Mouse (Mus musculus) layer of hippocampus, postnatal 36 days (tissue): ENCODE results near the gene Col11a2. TPM values are rescaled to one million over a fixed set of nuclear protein-coding genes. Genes with fewer than 3 reads are reported as not detected.
A peak's percentile ranks its signal among the peaks of the same experiment; 100 is the strongest.
"Not testable (repeated sequence)": the region's sequence is repeated elsewhere in the genome, so short reads cannot be mapped to it uniquely, and the experiment has no call there.

ENCODE experiments used
- DNase-seq, 2 experiments: peaks; one replicate each; pipeline ENCODE4 v3.0.0; 2022
- total RNA-seq, 2 experiments: library from RNA; stranded (reverse); gene quantifications; 2 replicates each; pipeline ENCODE4 v1.2.3; 2021

The Col11a2 gene
- total RNA-seq: 10 to 100 TPM; 20.3 to 21.8 TPM

DNA sequence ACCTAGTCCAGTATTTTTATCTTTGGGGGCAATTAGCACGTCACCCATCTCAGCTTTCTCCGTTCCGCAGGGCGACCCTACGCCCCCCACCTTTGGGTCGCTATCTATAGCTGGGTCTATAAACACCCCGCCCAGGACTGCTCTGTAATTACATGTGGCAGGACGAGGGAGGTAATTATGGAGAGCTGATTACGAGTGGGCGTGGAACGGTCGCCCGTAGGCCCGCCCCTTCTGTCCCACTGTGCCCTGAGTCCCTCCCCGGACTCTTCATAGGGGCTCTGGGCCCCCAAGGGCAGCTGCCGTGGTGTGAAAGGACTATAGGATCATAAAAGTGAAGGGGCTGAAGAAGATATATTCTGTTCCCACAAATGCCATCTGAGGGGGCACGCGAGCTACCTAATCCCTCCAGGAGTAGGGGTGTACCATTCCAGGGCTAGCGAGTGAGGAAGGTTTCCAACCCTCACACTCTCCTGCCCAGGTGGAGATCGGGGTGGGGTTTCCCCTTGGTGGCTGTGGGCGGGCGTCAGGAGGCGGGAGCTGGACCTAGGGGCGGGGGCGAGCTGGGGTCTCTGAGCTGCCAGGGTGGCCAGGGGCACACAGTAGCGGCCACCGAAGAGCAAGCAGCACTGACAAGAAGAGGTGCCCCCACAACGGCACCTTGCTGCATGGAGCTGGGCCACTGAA, at the start of gene Col11a2:
Col11a2 (plus strand) TSS at position 560 of the 684 bp plus-strand sequence.
- no peak for DNase-seq

DNA sequence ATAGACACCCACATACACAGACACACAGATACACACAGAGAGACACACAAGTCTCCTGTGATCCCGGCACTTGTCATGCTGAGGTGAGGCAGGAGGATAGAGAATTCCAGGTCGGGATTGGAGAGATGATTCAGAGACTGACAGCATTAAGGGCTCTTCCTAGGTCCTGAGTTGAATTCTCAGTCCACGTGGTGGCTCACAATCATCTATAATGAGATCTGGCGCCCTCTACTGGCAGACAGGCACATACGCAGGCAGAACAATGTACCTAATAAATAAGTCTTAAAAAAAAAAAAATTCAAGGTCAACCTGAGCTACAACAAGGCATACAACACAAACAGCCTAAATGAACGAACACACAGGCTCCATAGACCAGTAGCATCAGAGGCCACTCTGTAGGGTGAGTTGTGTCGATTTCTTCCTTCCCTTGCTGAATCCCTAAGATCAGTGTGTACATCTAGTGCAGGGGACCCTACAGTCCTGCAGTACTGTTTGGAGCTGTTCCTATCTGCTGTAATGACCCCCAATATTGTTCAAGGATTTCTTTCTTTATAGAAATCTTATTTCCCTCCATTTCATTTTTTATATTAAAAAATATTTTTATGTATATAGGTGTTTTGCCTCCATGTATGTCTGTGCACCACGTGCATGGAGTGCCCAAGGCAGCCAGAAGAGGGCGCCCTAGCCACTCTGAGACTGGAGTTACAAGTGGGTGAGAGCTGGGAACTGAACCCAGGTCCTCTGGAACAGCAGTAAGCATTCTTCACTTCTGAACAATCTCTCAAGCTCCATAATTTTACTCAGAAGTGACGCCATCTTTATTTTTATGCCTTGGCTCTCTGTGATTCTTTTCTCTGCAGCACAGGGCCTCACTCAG, 47.2 kb upstream of the Col11a2 start:
- no peak for DNase-seq

DNA sequence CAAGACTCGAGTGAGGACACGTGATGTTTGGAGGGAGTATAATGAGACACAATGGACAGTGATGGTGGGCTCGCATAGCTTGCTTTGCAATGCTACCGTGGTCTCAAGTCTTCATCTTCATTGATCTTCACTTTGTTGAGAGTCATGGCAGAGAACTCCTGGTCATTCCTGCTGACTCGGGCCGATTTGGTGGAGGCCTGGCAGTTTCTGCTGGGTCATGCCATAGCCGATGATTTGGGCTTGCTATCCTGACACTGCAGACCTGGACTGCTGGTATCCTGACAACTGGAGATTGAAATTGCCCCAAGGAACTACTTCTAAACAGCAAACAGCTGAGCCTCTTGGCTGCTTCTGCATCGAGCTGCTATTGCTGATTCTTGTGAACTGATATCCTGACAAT, 44.3 kb upstream of the Col11a2 start:
- DNase-seq: no peak

DNA sequence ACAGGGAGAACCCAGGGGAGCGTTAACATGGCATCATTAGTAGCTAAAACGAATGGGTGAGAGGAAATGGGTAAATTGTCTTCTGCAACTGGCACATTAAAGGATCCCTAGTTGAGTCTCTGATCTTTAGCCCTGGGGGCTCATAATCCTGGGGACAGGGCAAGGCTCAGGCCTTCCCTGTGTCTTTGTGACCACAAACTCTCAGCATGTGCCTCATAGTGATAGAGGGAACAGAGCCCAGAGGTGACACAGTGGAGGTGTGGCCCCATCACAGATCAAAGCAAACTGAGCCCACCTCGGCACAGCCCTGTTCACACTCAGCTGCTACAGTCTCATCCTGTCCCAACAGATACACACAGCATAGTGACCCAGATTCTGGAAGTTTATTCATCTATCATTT, 43.6 kb upstream of the Col11a2 start:
- no peak for DNase-seq

DNA sequence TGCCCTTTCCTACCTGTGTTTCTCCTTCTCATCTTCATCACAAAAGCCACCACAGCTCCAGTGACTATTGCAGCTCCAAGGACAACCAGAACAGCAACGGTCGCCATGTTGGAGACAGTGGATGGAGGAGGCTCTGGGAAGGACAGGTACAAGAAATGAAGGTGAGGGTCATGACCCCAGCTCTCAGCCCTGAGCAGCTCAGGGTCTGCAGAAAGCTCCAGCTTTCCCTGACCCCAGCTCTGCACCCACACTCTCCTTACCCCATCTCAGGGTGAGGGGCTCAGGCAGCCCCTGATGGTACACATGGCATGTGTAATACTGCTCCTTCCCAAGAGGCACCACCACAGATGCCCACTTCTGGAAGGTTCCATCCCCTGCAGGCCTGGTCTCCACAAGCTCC, 42.2 kb upstream of the Col11a2 start:
- DNase-seq: not testable (repeated sequence)

DNA sequence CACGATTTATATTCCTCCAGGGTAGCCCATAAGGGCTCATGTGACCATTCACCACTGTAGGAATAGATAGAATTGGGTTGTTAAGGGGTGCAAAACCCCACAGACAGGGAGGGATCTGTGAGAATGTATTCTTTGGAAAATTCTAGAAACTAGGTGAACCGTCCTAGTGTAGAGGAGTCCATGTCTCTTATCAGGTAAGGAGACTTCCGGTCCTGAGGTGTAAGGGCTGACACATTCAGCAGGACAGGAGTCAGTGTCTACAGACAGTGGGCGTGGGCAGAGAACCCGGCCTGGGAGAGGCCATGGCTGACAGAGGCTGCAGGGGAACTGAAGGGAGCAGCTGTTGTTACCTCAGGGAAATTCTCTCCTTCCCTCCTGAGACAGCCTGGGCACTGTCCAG, 40.5 kb upstream of the Col11a2 start:
- DNase-seq: not testable (repeated sequence)

DNA sequence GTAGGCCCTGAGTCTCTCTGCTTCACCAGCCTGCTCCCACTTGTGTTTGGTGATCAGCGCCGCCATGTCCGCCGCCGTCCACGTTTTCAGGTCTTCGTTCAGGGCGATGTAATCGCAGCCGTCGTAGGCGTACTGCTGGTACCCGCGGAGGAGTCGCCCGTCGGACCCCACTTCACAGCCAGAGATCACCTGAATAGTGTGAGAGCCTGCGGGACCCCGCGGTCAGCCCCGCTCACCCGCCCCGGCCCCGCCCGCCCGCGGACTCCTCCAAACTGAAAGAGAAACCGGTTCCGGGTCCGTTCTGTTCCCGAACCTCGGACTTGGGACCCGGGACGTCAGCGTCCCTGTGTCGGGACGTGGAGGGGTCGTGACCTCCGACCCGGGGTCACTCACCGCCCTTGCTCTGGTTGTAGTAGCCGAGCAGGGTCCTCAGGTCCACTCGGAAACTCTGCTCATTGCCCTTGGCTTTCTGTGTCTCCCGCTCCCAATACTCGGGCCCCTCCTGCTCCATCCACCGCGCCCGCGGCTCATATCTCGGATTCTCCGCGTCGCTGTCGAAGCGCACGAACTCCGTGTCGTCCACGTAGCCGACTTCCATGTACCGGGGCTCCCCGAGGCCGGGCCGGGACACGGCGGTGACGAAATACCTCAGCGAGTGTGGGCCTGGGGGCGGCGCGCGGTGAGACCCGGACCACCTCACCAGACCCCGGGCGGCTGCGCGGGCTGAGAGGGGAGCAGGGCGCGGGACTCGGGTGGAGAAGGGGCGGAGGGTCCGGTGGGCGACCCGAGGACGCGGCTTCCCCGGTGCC, 39.7 kb upstream of the Col11a2 start:
- no peak for DNase-seq

DNA sequence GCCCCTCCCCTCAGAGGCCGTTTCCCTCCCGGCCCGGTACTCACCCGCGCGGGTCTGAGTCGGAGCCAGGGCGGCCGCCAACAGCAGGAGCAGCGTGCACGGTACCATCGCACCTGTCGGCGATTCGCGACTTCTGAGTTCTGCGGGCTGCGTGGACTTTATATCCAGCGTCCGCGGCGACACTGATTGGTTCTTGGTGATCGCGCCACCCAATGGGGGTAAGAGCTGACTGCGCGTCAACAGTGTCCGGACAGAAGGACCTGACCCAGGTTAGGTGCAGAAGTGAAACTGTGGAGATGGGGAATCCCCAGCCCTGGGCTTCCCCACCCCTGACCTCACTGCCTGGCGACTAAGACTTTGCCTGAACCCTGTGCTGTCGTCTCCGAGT, 39.1 kb upstream of the Col11a2 start, which contains the start of gene H2-K1:
H2-K1 (minus strand) TSS at position 198 of the 388 bp plus-strand sequence.
- peak; percentile 43 to 54 for DNase-seq

DNA sequence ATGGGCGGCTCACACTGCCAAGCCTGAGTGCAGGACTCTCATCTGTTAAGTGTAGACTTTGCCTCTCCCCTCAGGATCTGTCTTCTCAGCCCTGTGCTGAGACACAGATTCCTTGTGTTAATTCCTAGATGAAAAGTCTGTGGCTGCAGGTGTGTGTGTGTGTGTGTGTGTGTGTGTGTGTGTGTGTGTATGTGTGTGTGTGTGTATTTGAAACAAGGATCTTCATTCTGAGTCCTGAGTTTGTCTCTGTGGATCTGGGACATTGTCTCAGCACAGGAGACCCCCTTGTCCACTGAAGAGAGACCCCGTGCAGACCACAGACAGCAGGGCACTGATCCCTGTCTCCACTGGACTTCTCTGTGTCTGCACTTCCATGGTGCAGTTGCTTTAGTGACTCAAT, 38.4 kb upstream of the Col11a2 start:
- not testable (repeated sequence) for DNase-seq

DNA sequence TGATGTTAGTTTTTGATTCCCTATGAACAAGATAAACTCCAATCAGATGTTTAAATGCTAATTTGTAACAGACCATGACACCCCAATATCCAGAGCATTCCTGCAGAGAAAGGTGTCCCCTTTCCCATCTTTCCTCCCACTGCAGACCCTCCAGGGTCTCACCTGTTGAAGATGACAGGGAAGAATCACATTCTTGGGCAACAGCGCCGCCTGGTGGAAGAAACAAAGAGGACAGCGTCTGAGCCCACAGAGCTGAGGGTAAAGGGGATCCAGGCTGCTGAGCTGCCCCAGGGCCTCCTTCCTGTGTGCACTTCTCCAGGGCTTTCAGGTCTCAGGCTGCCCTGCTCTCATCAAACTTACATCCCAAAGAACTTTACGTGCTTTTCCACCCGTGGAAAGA, 35.8 kb upstream of the Col11a2 start:
- no peak for DNase-seq

DNA sequence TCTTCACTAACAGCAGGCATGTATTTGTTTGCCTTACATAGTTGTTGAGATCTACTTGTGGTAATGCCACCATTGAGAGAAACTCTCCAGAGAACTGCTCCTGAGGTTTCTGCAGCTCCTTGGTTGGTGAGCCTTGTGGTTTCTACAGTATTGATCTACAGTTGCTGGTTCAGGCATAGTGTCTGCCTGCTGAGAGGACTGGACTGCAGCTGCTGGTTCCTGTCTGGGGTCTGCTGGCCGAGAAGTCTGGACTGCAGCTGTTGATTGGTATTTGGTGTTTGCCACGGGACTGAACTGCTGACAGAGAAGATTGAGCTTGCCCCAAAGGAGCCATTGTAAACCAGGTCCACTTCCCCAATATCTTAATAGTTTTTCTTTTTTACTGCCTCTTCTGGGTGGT, 32.7 kb upstream of the Col11a2 start:
- no peak for DNase-seq

DNA sequence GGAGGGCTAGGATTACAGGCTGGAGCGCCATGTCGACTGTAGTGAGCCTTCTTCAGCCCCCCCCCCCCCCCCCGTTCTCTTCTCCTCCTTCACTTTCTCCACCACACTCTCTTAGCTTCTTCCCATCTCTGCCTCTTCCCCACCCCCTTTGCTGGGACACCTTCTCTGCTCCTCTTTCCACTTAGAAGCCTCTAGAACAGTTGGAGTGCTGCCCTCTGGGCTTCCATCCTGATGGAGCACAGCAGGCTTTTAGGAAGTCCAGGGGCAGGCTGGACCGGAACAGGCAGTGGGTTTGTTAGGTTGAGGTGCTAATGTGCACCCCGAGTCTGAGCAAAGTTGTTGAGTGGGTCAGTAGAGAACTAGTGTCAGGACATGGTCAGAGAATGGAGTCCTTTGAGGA, 29.1 kb upstream of the Col11a2 start:
- DNase-seq: no peak

DNA sequence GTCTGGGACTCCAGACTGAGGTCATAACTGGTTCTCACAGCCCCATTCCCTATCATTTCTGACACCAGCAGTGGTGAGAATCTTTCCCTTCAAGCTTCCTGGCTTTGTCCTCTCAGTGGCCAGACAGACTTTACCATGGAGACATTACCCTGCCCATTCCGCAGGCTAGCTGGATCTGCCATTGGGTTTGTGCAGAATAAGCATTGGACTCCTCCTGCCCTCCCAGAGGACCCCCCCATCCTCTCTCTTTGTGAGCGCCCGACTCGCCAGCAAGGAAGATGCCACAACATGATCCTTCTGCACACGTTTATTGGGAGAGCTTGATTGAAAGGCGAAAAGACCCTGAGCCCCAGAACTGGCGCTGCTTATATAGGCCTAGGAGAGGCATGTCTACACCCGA, 25.8 kb upstream of the Col11a2 start:
- DNase-seq: no peak

DNA sequence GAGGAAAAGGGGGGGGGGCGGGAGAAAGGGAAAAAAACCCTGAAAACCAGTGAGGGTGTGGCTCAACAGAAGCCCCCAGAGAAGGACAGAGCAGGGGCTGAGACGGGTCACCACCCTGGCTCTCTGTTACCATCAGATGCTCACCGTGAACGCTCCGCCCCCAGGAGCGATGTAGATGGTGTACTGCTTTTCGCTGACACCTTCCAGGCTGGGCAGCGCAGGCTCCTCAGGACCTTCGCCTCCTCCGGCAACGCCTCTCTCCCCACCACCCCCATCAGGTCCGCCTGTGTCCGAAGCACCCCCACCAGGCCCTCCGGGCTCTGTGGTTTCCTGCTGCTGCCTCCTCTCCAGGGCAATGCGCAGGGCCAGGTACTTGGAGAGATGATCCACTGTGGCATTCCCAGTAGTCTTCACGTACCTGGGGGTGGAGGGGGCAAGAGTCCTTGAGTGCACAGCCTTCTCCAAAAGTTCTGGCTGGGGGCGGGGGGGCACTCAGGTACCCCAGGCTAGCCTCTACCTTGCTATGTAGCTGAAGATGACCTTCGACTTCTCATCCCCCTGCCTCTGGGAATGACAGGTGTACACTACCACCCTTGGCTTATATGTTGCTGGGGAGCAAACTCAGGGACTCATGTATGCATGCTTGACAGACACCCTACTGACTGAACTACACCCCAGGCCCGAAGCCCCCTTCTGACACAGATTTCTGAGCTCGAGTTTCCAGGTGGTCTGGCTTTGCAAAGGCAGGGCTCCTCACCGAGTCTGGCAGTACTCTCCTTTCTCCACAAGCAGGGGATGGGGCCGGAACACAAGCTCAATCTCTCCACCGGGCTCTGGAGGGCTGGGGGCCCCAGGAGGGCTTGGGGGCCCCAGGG, 17.5 kb upstream of the Col11a2 start:
- DNase-seq: no peak

DNA sequence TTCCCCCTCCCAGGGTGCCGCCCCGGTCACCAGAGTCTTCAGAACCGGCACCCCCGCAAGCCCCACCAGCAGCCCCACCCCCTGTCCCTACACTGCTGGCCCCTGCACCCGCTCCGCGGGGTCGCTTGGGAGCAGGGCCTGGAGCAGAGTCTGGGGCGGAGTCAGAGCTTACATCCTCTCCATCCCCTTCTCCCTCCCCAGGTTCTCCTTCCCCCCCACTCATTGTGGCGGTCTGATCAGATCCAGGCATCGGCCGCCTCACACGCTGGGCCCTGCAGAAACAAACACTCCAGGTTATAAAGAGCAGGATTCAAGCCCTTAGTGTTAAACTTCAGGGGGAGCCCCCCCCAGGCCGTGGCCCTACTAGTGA, 16.8 kb upstream of the Col11a2 start:
- no peak for DNase-seq

DNA sequence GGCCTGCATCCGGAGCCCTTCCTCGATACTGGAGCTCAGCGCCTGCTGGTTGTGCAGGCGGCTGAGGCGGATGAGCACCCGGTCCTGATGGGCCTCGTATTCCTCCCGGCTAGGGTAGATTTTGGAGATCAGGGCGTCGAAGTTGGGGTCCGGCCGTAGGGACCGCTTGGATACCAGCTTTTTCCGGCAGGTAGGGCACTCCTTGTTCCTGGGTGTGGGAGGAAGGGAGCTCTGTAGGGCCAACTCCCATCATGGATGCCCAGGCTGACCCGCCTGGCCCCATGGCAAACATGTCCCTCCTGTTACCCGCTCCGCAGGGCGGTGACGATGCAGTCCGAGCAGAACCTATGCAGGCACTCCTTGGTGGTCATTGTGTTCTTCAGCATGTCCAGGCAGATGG, 16.2 kb upstream of the Col11a2 start:
- no peak for DNase-seq

DNA sequence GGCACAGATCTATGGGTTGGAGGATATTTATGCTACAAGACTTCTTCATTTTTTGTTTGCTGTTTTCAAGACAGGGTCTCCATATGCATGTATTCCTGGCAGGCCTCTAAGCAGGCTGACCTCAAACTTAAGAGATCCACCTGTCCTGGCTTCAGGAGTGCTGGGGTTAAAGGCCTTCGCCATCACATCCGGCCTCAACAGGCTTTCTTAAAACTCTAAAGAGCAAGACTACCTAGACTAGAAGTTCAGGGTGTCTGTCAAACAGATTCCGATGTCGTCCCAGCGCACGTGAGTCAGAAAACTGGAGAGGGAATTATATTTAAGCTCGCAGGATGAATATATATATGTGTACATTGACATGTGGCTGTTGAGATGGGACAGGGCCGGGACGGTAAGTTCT, 15.6 kb upstream of the Col11a2 start:
- DNase-seq: no peak

DNA sequence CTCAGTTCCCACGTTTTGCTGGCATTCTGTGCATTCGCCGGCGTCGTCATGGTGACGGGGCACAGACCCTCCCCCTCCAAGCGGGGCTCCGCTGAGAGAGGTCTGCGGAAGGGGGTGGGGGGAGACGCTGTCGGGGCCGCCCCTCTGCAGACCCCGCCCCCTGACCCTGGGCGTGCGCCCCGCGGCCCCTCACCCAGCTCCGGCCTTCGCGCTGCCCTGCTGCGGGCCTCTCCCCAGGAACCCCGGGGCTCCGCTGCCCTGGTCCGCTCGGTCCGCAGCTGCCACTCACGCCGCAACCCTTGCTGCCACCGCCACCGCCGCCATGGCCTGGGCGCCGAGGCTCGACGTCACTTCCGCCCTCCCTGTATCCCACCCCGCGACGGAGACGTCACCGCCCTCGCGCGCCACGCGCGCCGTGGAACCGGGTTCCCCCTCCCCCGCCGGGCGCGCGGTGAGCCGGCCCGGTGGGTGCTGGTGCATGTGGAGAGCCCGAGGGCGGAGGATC, 14.9 kb upstream of the Col11a2 start, which contains the start of gene Ring1:
Ring1 (minus strand) TSS at position 364 of the 505 bp plus-strand sequence.
- DNase-seq: peak; percentile 91 to 93

DNA sequence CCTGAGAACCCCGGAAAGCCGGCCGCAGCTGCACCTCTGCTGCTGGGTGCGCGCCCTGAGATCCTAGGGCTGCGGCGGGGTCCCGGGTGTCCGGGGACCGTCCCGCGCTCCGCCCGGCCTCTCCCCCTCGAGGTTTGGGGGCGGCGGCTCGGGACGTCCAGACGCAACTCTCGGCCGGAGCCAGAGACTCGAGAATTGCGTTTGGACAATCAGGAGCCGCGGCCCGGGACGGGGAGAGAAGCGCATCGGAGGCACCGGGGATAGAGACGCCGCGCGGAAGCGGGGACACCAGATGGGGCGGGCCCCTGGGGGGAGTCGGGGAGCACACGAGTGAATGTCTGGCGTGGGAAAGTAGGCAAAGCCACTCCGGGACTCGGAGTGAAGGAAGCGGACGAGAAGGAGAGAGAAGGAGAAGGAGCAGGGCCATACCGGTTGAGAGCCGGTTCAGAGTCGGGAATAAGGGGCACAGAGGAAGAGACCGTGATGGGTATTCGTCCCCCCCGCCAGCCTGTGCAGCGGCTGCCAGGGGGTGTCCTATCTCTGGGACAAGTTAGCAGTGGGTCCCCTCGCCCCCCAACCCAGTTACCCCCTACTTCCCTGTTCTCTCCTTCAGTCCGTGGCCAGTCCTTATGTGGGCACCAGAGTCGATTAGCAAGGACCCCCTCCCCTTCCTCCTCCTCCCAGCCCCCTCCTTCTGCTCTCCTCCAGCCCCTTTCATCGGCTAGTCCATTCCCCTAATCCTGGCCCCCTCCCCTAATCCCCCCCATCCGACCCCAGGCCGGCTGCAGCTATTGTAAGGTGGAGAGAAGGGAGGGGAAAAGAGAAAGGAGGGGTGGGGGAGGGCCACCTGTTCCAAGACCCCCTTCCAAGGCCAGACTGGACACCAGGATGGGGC, 14.1 kb upstream of the Col11a2 start:
- DNase-seq: no peak

DNA sequence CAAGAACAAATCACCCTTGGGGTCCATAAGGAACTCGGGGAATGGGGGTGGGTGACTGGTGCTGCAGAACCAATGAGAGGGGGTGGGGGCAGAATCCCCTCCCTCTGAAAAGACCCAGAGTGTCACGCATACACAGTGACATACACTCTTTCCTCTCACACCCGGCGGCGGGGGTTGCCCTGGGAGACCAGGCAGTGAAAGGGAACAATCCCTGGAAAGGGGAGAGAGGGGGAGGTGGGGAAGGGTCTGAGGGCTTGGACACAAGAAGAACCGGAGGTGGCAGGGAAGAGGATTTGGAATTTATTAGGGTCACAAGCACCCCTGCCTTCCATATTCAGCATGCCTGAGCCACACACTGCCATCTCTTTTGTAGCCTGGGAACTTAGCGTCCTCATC, 13.5 kb upstream of the Col11a2 start:
- DNase-seq: no peak

DNA sequence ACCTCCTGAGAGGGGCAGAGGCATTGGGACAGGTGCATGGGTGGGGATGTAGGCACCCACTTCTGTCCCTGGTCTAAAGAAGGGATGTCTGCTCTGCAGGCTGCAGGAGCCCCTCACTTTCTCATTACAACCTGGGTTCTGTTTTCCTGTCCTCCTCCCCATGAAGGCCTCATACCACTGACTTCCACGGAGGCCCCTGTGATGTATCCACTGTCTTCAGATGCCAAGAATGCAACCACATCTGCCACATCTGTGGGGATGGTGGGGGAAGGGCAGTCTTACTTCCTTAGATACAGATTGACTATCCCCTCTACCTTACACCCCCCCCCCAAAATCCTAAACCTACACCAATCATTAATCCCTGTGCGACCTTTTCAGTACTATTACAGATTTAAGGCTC, 13.0 kb upstream of the Col11a2 start:
- no peak for DNase-seq
